Mouse (Mus musculus): ENCODE data around the gene 1600002K03Rik. TPM values are rescaled to one million over a fixed set of nuclear protein-coding genes. Genes with fewer than 3 reads are reported as not detected.

The 1600002K03Rik gene
- polyA plus RNA-seq, 1 experiment: 7.6 TPM

DNA sequence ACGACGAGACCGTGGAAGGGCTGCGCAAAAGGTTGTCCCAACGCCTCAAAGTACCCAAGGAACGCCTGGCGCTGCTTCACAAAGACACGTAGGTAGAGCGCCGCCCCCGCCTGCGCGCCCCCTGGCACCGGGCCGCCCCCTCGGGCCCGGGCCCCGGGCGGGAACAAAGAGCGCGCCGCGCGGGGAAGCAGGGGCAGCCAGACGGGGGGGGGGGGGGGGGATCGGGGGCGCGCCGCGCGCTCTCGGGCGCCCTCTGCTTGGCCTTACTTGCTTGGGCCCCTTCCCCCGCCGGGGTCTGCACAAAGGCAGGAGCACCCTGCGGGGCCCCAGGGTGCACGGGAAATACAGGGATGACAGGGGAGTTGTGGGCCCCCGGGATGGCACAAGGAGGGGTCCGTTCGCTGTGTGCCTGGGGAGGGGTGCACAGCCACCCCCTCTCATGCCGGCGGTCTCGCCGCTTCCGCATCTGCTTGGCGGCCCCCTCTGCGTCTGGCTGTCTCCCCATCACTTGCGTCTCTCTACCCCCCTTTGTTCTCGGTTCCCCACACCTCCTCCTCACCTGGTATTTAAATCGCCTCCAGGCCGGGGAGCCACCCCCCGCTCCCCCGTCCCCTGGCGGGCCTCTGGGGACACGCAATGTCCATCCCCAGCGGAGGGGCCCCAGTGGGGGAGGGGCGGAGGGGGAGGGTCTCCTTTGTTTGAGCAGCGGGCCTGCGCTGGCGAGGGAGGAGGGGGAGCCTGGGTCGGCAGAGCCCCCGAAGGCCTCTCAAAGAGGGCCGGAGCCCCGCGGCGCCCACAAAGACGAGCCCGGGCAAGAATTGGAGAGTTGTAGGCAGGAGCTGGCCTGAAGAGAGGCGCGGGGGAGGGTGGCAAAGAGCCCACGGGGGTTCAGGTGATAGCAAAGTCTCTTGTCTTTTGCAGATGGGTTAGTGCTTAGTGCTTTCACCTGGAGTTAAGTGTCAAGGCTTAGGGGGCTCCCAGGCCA is 22.2 kb upstream of the 1600002K03Rik start:
- H3K9me3 ChIP-seq (replicated peaks; ENCODE audit: control insufficient read depth, insufficient read depth, low read length, poor library complexity, severe bottlenecking): no peaks in the 10 kb centered on the region
- H3K27me3 ChIP-seq (ENCODE audit: control insufficient read depth, insufficient read depth, low read length, poor library complexity, severe bottlenecking): no peaks in the 10 kb centered on the region
- peaks cover 6% of the 10 kb centered on the region for H3K4me1 ChIP-seq (ENCODE audit: control insufficient read depth, insufficient read depth, low read length)
- H3K9ac ChIP-seq (ENCODE audit: low read depth, poor library complexity, severe bottlenecking): peak overlapping the region; percentile 93
- H3K27ac ChIP-seq (ENCODE audit: insufficient read depth, low read length): peak overlapping the region; percentile 62
- TF ChIP-seq POLR2A (IDR thresholded peaks at IDR 0.05; ENCODE audit: insufficient read depth, low read length) (no peak), CTCF (IDR thresholded peaks at IDR 0.05; ENCODE audit: low read depth, low read length) (no peak), EP300 (IDR thresholded peaks at IDR 0.05; ENCODE audit: insufficient read depth, low read depth, low read length) (no peak)
- H3K4me3 ChIP-seq (ENCODE audit: low read depth, low read length): peak overlapping the region; percentile 89
- peaks cover 23% of the 10 kb centered on the region for H3K36me3 ChIP-seq (ENCODE audit: control insufficient read depth, insufficient read depth, low read length, poor library complexity, severe bottlenecking)

DNA sequence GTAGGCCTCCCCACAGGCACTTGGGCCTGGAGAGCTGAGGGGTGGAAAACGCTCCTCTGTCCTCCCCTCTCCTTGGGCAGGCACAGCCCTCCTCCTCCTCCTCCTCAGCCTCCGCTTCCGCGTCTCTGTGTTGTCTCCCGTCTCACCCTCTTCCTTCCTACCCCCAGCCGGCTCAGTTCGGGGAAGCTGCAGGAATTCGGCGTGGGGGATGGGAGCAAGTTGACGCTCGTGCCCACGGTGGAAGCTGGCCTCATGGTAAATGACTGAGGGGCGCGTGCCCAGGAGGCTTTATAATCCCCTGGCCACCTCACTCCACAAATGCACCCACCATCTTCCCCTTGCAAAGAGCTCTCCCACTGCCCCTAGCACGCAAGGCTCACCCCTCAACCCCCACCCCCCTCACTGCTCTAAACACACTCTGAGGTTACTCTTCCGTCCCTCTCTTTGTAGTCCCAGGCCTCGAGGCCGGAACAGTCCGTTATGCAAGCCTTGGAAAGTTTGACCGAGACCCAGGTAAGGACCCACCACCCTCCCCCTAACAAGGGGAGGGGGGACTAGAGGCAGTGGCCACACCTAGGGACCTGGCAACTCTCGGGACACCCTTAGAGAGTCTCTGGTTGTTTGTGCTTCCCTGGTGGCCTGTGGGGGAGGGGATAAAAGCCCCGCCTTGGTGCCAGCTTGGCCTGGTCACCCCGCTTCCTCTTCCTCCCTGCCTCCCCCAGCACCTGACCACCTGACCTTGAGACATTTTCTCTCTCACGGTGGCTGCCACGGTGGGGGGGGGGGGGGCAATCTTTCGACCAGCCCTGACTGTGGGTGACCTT is 21.3 kb upstream of the 1600002K03Rik start:
- TF ChIP-seq EP300 (IDR thresholded peaks at IDR 0.05; ENCODE audit: insufficient read depth, low read depth, low read length): 0 out of 2 replicates have a peak, but pooled peaks have one; percentile 5
- no peak for TF ChIP-seq CTCF (IDR thresholded peaks at IDR 0.05; ENCODE audit: low read depth, low read length)
- Histone ChIP-seq H3K4me3 (ENCODE audit: low read depth, low read length) (peak overlapping the region; percentile 58), H3K27me3 (ENCODE audit: control insufficient read depth, insufficient read depth, low read length, poor library complexity, severe bottlenecking) (no peaks in the 10 kb centered on the region), H3K4me1 (ENCODE audit: control insufficient read depth, insufficient read depth, low read length) (peaks cover 6% of the 10 kb centered on the region), H3K36me3 (ENCODE audit: control insufficient read depth, insufficient read depth, low read length, poor library complexity, severe bottlenecking) (peaks cover 31% of the 10 kb centered on the region), H3K9me3 (replicated peaks; ENCODE audit: control insufficient read depth, insufficient read depth, low read length, poor library complexity, severe bottlenecking) (no peaks in the 10 kb centered on the region), H3K9ac (ENCODE audit: low read depth, poor library complexity, severe bottlenecking) (peak overlapping the region; percentile 93), H3K27ac (ENCODE audit: insufficient read depth, low read length) (peak overlapping the region; percentile 62)

- Histone ChIP-seq H3K4me1 (ENCODE audit: control insufficient read depth, insufficient read depth, low read length) (peaks cover 6% of the 10 kb centered on the region), H3K27ac (ENCODE audit: insufficient read depth, low read length) (no peak overlapping the region), H3K9me3 (replicated peaks; ENCODE audit: control insufficient read depth, insufficient read depth, low read length, poor library complexity, severe bottlenecking) (no peaks in the 10 kb centered on the region), H3K4me3 (ENCODE audit: low read depth, low read length) (peak overlapping the region; percentile 58), H3K9ac (ENCODE audit: low read depth, poor library complexity, severe bottlenecking) (peak overlapping the region; percentile 93), H3K27me3 (ENCODE audit: control insufficient read depth, insufficient read depth, low read length, poor library complexity, severe bottlenecking) (no peaks in the 10 kb centered on the region), H3K36me3 (ENCODE audit: control insufficient read depth, insufficient read depth, low read length, poor library complexity, severe bottlenecking) (peaks cover 39% of the 10 kb centered on the region)
- no peak for TF ChIP-seq EP300 (IDR thresholded peaks at IDR 0.05; ENCODE audit: insufficient read depth, low read depth, low read length)
- TF ChIP-seq CTCF (IDR thresholded peaks at IDR 0.05; ENCODE audit: low read depth, low read length): no peak
- no peak for TF ChIP-seq POLR2A (IDR thresholded peaks at IDR 0.05; ENCODE audit: insufficient read depth, low read length)
Measured at GRCm38 (mm10) chr10:80152071-80152872, 20.5 kb upstream of the 1600002K03Rik start.

DNA sequence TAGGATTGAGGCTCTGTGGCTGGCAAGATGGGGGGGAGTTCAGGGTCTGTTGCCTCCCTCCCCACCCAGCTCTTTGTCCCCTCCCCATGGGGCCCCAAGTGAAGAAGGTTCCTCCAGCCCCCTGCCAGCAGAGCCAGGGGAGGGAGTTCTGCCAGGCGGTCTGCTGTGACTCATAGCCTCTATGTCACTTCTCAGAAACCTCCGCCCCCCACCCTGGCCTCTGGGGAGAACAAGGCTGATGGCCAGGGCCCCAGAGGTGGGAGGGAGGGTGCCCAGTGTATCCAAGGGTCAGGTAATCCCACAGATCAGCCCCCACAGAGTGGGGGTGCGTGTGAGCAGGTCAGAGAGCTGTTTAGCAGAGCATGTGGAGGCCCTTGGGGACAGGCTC is 19.9 kb upstream of the 1600002K03Rik start:
- H3K9ac ChIP-seq (ENCODE audit: low read depth, poor library complexity, severe bottlenecking): peak overlapping the region; percentile 93
- no peak overlapping the region for H3K27ac ChIP-seq (ENCODE audit: insufficient read depth, low read length)
- no peaks in the 10 kb centered on the region for H3K9me3 ChIP-seq (replicated peaks; ENCODE audit: control insufficient read depth, insufficient read depth, low read length, poor library complexity, severe bottlenecking)
- TF ChIP-seq EP300 (IDR thresholded peaks at IDR 0.05; ENCODE audit: insufficient read depth, low read depth, low read length): no peak
- no peak for TF ChIP-seq POLR2A (IDR thresholded peaks at IDR 0.05; ENCODE audit: insufficient read depth, low read length)
- no peaks in the 10 kb centered on the region for H3K27me3 ChIP-seq (ENCODE audit: control insufficient read depth, insufficient read depth, low read length, poor library complexity, severe bottlenecking)
- peaks cover 39% of the 10 kb centered on the region for H3K36me3 ChIP-seq (ENCODE audit: control insufficient read depth, insufficient read depth, low read length, poor library complexity, severe bottlenecking)
- H3K4me3 ChIP-seq (ENCODE audit: low read depth, low read length): no peak overlapping the region
- peaks cover 6% of the 10 kb centered on the region for H3K4me1 ChIP-seq (ENCODE audit: control insufficient read depth, insufficient read depth, low read length)

GRCm38 (mm10) chr10:80153713-80154112 is 19.0 kb upstream of the 1600002K03Rik start:
- Histone ChIP-seq H3K27ac (ENCODE audit: insufficient read depth, low read length) (no peak overlapping the region), H3K4me3 (ENCODE audit: low read depth, low read length) (no peak overlapping the region), H3K4me1 (ENCODE audit: control insufficient read depth, insufficient read depth, low read length) (peaks cover 7% of the 10 kb centered on the region), H3K9me3 (replicated peaks; ENCODE audit: control insufficient read depth, insufficient read depth, low read length, poor library complexity, severe bottlenecking) (no peaks in the 10 kb centered on the region), H3K27me3 (ENCODE audit: control insufficient read depth, insufficient read depth, low read length, poor library complexity, severe bottlenecking) (no peaks in the 10 kb centered on the region), H3K9ac (ENCODE audit: low read depth, poor library complexity, severe bottlenecking) (peak overlapping the region; percentile 93), H3K36me3 (ENCODE audit: control insufficient read depth, insufficient read depth, low read length, poor library complexity, severe bottlenecking) (peaks cover 39% of the 10 kb centered on the region)
- TF ChIP-seq EP300 (IDR thresholded peaks at IDR 0.05; ENCODE audit: insufficient read depth, low read depth, low read length): no peak
- no peak for TF ChIP-seq POLR2A (IDR thresholded peaks at IDR 0.05; ENCODE audit: insufficient read depth, low read length)
- no peak for TF ChIP-seq CTCF (IDR thresholded peaks at IDR 0.05; ENCODE audit: low read depth, low read length)

Data from ES-Bruce4 (cell line).